17 mouse cellular contexts compared by ENCODE assay signal in the genomic region with DNA sequence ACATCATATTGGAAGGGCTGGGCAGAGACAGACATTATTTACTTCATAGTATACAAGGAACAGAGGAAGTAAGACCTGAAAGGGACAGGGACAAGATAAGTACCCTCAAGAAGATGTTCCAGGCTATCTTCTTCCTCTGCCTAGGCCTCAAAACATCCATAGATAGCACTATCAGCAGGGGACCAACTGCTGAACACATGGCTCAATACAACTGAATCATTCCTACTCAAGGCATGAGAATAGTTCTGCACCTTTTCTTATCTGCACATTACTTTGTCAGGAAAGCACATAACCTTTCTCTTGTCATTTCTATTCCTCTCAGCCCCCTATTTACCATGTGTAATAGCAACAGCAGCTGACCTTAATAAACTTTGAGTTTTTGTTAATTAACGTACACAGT.
"Had no signal": no experiment of that assay in that cellular context is flagged by ENCODE, and none has a peak within 500 bp of the region (broad histone marks: within the 10 kb centered on the region; RNA-seq: fewer than 3 reads in every experiment).

No protein-coding gene starts in this region.

- H3K9ac ChIP-seq: neural tube, embryonic 12.5 days; neural tube, embryonic 13.5 days; neural tube, embryonic 15.5 days; stomach, embryonic 15.5 days had no signal

- DNase-seq: retina, postnatal 1 day; right cerebral cortex, adult 18-20 months; right cerebral cortex, postnatal 14 days; right cerebral cortex, postnatal 25 days; right cerebral cortex, postnatal 4 days; spleen, adult 18-20 months; thymus, adult 18-20 months; thymus, adult 2 months; thymus, postnatal 14 days; thymus, postnatal 25 days; thymus, postnatal 36 days; thymus, postnatal 4 days had no signal

- H3K27ac ChIP-seq: neural tube, embryonic 12.5 days; neural tube, embryonic 13.5 days; neural tube, embryonic 15.5 days; stomach, embryonic 15.5 days; stomach, postnatal 0 days had no signal

- H3K4me1 ChIP-seq: neural tube, embryonic 12.5 days; neural tube, embryonic 13.5 days; neural tube, embryonic 15.5 days; stomach, embryonic 15.5 days had no signal

- H3K9me3 ChIP-seq: neural tube, embryonic 12.5 days; neural tube, embryonic 13.5 days; neural tube, embryonic 15.5 days; stomach, embryonic 15.5 days had no signal

- H3K36me3 ChIP-seq: neural tube, embryonic 12.5 days; neural tube, embryonic 13.5 days; neural tube, embryonic 15.5 days; stomach, embryonic 15.5 days had no signal

- H3K4me3 ChIP-seq: neural tube, embryonic 12.5 days; neural tube, embryonic 13.5 days; neural tube, embryonic 15.5 days; stomach, embryonic 15.5 days had no signal

- H3K27me3 ChIP-seq: neural tube, embryonic 12.5 days; neural tube, embryonic 13.5 days; neural tube, embryonic 15.5 days; stomach, embryonic 15.5 days had no signal
